Comparison of ENCODE assay signal across 27 mouse cellular contexts in genomic region chr1:117364066-117364465, GRCm38 (mm10).
DNase-seq lines count a peak whose midpoint lies in the region; ATAC-seq and TF ChIP-seq lines count a peak whose summit lies in the region.
"Had no signal": no experiment of that assay in that cellular context is flagged by ENCODE, and none has a peak within 500 bp of the region (broad histone marks: within the 10 kb centered on the region; RNA-seq: fewer than 3 reads in every experiment).

No protein-coding gene starts in this region.

- H3K36me3 ChIP-seq in forebrain, embryonic 14.5 days (ENCODE audit: control insufficient read depth, insufficient read depth, low read length) = no peaks in the 10 kb centered on the region
- H3K36me3 ChIP-seq in forebrain, postnatal 0 days (ENCODE audit: insufficient read depth) = no peaks in the 10 kb centered on the region
- no peaks in the 10 kb centered on the region for H3K36me3 ChIP-seq in midbrain, postnatal 0 days (ENCODE audit: insufficient read depth, low read length)
- H3K36me3 ChIP-seq in midbrain, embryonic 15.5 days (replicated peaks) = no peaks in the 10 kb centered on the region
- no peaks in the 10 kb centered on the region for H3K36me3 ChIP-seq in hindbrain, embryonic 16.5 days (ENCODE audit: control insufficient read depth, insufficient read depth, low read length)
- H3K36me3 ChIP-seq: embryonic facial prominence, embryonic 13.5 days; heart, embryonic 13.5 days; intestine, embryonic 15.5 days; limb, embryonic 12.5 days; liver, embryonic 15.5 days; midbrain, embryonic 12.5 days; neural tube, embryonic 12.5 days had no signal

- H3K9me3 ChIP-seq in forebrain, embryonic 14.5 days (replicated peaks; ENCODE audit: control insufficient read depth, low read length) = no peaks in the 10 kb centered on the region
- no peaks in the 10 kb centered on the region for H3K9me3 ChIP-seq in forebrain, postnatal 0 days (ENCODE audit: low read length)
- H3K9me3 ChIP-seq in midbrain, postnatal 0 days (ENCODE audit: low read length) = no peaks in the 10 kb centered on the region
- H3K9me3 ChIP-seq in midbrain, embryonic 15.5 days = no peaks in the 10 kb centered on the region
- H3K9me3 ChIP-seq in hindbrain, embryonic 16.5 days (ENCODE audit: control insufficient read depth, low read length) = no peaks in the 10 kb centered on the region
- H3K9me3 ChIP-seq: embryonic facial prominence, embryonic 13.5 days; heart, embryonic 13.5 days; intestine, embryonic 15.5 days; limb, embryonic 12.5 days; liver, embryonic 15.5 days; midbrain, embryonic 12.5 days; neural tube, embryonic 12.5 days had no signal

- no peak overlapping the region for H3K27ac ChIP-seq in forebrain, embryonic 14.5 days (ENCODE audit: low read depth, low read length)
- H3K27ac ChIP-seq in forebrain, postnatal 0 days (ENCODE audit: low read depth, low read length) = no peak overlapping the region
- no peak overlapping the region for H3K27ac ChIP-seq in midbrain, postnatal 0 days (ENCODE audit: low read depth, low read length)
- no peak overlapping the region for H3K27ac ChIP-seq in midbrain, embryonic 15.5 days
- no peak overlapping the region for H3K27ac ChIP-seq in hindbrain, embryonic 16.5 days (ENCODE audit: low read depth, low read length)
- H3K27ac ChIP-seq: embryonic facial prominence, embryonic 13.5 days; heart, embryonic 13.5 days; intestine, embryonic 15.5 days; layer of hippocampus, adult 2 months; left cerebral cortex, adult 2 months; limb, embryonic 12.5 days; liver, embryonic 15.5 days; midbrain, embryonic 12.5 days; neural tube, embryonic 12.5 days had no signal

- H3K4me1 ChIP-seq in forebrain, embryonic 14.5 days (ENCODE audit: control insufficient read depth, insufficient read depth, low read length) = no peaks in the 10 kb centered on the region
- no peaks in the 10 kb centered on the region for H3K4me1 ChIP-seq in forebrain, postnatal 0 days (ENCODE audit: insufficient read depth)
- H3K4me1 ChIP-seq in midbrain, postnatal 0 days (ENCODE audit: insufficient read depth, low read length) = no peaks in the 10 kb centered on the region
- H3K4me1 ChIP-seq in midbrain, embryonic 15.5 days = no peaks in the 10 kb centered on the region
- H3K4me1 ChIP-seq in hindbrain, embryonic 16.5 days (ENCODE audit: control insufficient read depth, insufficient read depth, low read depth, low read length) = no peaks in the 10 kb centered on the region
- H3K4me1 ChIP-seq: embryonic facial prominence, embryonic 13.5 days; heart, embryonic 13.5 days; intestine, embryonic 15.5 days; limb, embryonic 12.5 days; liver, embryonic 15.5 days; midbrain, embryonic 12.5 days; neural tube, embryonic 12.5 days had no signal

- no peaks in the 10 kb centered on the region for H3K27me3 ChIP-seq in forebrain, embryonic 14.5 days (replicated peaks; ENCODE audit: control insufficient read depth, insufficient read depth, low read length)
- H3K27me3 ChIP-seq in forebrain, postnatal 0 days (ENCODE audit: insufficient read depth, low read length) = no peaks in the 10 kb centered on the region
- H3K27me3 ChIP-seq in midbrain, postnatal 0 days (ENCODE audit: insufficient read depth, low read length) = no peaks in the 10 kb centered on the region
- no peaks in the 10 kb centered on the region for H3K27me3 ChIP-seq in midbrain, embryonic 15.5 days (replicated peaks)
- H3K27me3 ChIP-seq in hindbrain, embryonic 16.5 days (replicated peaks; ENCODE audit: control insufficient read depth, insufficient read depth, low read length) = no peaks in the 10 kb centered on the region
- H3K27me3 ChIP-seq: embryonic facial prominence, embryonic 13.5 days; heart, embryonic 13.5 days; intestine, embryonic 15.5 days; limb, embryonic 12.5 days; liver, embryonic 15.5 days; midbrain, embryonic 12.5 days; neural tube, embryonic 12.5 days had no signal

- no peak overlapping the region for H3K4me2 ChIP-seq in forebrain, embryonic 14.5 days (ENCODE audit: low read length)
- H3K4me2 ChIP-seq in forebrain, postnatal 0 days (ENCODE audit: low read depth) = no peak overlapping the region
- no peak overlapping the region for H3K4me2 ChIP-seq in midbrain, postnatal 0 days (ENCODE audit: low read depth, low read length, poor library complexity, severe bottlenecking)
- H3K4me2 ChIP-seq in midbrain, embryonic 15.5 days = no peak overlapping the region
- no peak overlapping the region for H3K4me2 ChIP-seq in hindbrain, embryonic 16.5 days (ENCODE audit: low read length)
- H3K4me2 ChIP-seq: embryonic facial prominence, embryonic 13.5 days; heart, embryonic 13.5 days; intestine, embryonic 15.5 days; limb, embryonic 12.5 days; liver, embryonic 15.5 days; lung, embryonic 14.5 days; midbrain, embryonic 12.5 days; neural tube, embryonic 12.5 days had no signal

- no peak for ATAC-seq in forebrain, embryonic 14.5 days
- no peak for ATAC-seq in forebrain, postnatal 0 days
- no peak for ATAC-seq in midbrain, postnatal 0 days (ENCODE audit: low FRiP score)
- no peak for ATAC-seq in midbrain, embryonic 15.5 days (replicated peaks)
- peak; percentile 67 for ATAC-seq in hindbrain, embryonic 16.5 days
- ATAC-seq: CD4-positive, CD25-positive, alpha-beta regulatory T cell, adult 4 months; intestine, embryonic 15.5 days had no signal

- H3K9ac ChIP-seq in forebrain, embryonic 14.5 days (ENCODE audit: low read length) = no peak overlapping the region
- H3K9ac ChIP-seq in forebrain, postnatal 0 days = no peak overlapping the region
- no peak overlapping the region for H3K9ac ChIP-seq in midbrain, postnatal 0 days (replicated peaks; ENCODE audit: low read length, poor library complexity, severe bottlenecking)
- H3K9ac ChIP-seq in midbrain, embryonic 15.5 days = no peak overlapping the region
- H3K9ac ChIP-seq in hindbrain, embryonic 16.5 days (ENCODE audit: low read depth, low read length) = no peak overlapping the region
- H3K9ac ChIP-seq: embryonic facial prominence, embryonic 13.5 days; heart, embryonic 13.5 days; intestine, embryonic 15.5 days; limb, embryonic 12.5 days; liver, embryonic 15.5 days; lung, embryonic 14.5 days; midbrain, embryonic 12.5 days; neural tube, embryonic 12.5 days had no signal

- H3K4me3 ChIP-seq in forebrain, embryonic 14.5 days (ENCODE audit: low read depth, low read length) = no peak overlapping the region
- no peak overlapping the region for H3K4me3 ChIP-seq in forebrain, postnatal 0 days (ENCODE audit: low read depth, low read length)
- H3K4me3 ChIP-seq in midbrain, postnatal 0 days (ENCODE audit: low read depth, low read length) = no peak overlapping the region
- no peak overlapping the region for H3K4me3 ChIP-seq in midbrain, embryonic 15.5 days
- H3K4me3 ChIP-seq in hindbrain, embryonic 16.5 days (ENCODE audit: low read length) = no peak overlapping the region
- H3K4me3 ChIP-seq: embryonic facial prominence, embryonic 13.5 days; heart, embryonic 13.5 days; intestine, embryonic 15.5 days; layer of hippocampus, adult 2 months; left cerebral cortex, adult 2 months; limb, embryonic 12.5 days; liver, embryonic 15.5 days; midbrain, embryonic 12.5 days; neural tube, embryonic 12.5 days had no signal

- TF ChIP-seq CTCF in forebrain, postnatal 0 days (IDR thresholded peaks at IDR 0.05; ENCODE audit: low read depth) = no peak
- TF ChIP-seq CTCF in midbrain, postnatal 0 days (IDR thresholded peaks at IDR 0.05) = no peak

- peak; percentile 22 for DNase-seq in forebrain, embryonic 14.5 days (ENCODE audit: low spot score)
- no peak for DNase-seq in forebrain, postnatal 0 days
- DNase-seq in midbrain, postnatal 0 days (ENCODE audit: low spot score) = peak; percentile 1
- DNase-seq in adrenal gland, postnatal 10 days = no peak
- DNase-seq in lung, postnatal 10 days = no peak
- DNase-seq: adrenal gland, postnatal 25 days; cerebellum, adult 18-20 months; cerebellum, postnatal 10 days; gastrocnemius, postnatal 10 days; heart, postnatal 10 days; kidney, adult 2 months; kidney, postnatal 36 days; lung, embryonic 14.5 days; right cerebral cortex, adult 18-20 months; thymus, postnatal 4 days had no signal

Comparison
In these comparisons a context has a peak if more than half of its experiments do, and no peak if none do; other contexts are left out.
1. DNase-seq: peak in forebrain, embryonic 14.5 days (single experiment) and midbrain, postnatal 0 days (single experiment); none in forebrain, postnatal 0 days (single experiment), adrenal gland, postnatal 10 days (single experiment) and lung, postnatal 10 days (single experiment).